Mouse (Mus musculus) lung, embryonic 15.5 days (tissue): ENCODE results near the gene Ano2. TPM values are rescaled to one million over a fixed set of nuclear protein-coding genes. Genes with fewer than 3 reads are reported as not detected.

Experiments used
- ATAC-seq: fragments of 200-750 bp; cut with Nextera tagmentation; 2 replicates; pipeline ENCODE4 v1.8.0; 2017; ENCODE audit warnings: moderate number of reproducible peaks, borderline replicate concordance; ENCODE audit not compliant: low FRiP score, low TSS enrichment; ENCODE audit errors: extremely low read depth
- H3K27ac ChIP-seq: fragments of 300-500 bp; sonication (generic); 2 replicates; pipeline ENCODE4 v1.5.1; 2015; ENCODE audit warnings: moderate library complexity, mild to moderate bottlenecking, inconsistent platforms
- H3K27me3 ChIP-seq: fragments of 300-500 bp; sonication (generic); 2 replicates; pipeline ENCODE4 v1.6.1; 2015; ENCODE audit warnings: inconsistent platforms
- H3K36me3 ChIP-seq: fragments of 300-500 bp; sonication (generic); 2 replicates; pipeline ENCODE4 v1.6.1; 2015; ENCODE audit warnings: inconsistent platforms
- H3K4me1 ChIP-seq: fragments of 300-500 bp; sonication (generic); 2 replicates; pipeline ENCODE4 v1.6.1; 2015; ENCODE audit warnings: inconsistent platforms
- H3K4me2 ChIP-seq: fragments of 300-500 bp; sonication (generic); 2 replicates; pipeline ENCODE4 v1.6.1; 2015; ENCODE audit warnings: inconsistent platforms, mild to moderate bottlenecking, moderate library complexity
- H3K4me3 ChIP-seq: fragments of 300-500 bp; sonication (generic); 2 replicates; pipeline ENCODE4 v1.5.1; 2015; ENCODE audit warnings: mild to moderate bottlenecking, inconsistent platforms
- H3K9ac ChIP-seq: fragments of 300-500 bp; sonication (generic); 2 replicates; pipeline ENCODE4 v1.6.1; 2015; ENCODE audit warnings: inconsistent platforms
- H3K9me3 ChIP-seq: fragments of 300-500 bp; sonication (generic); 2 replicates; pipeline ENCODE4 v1.6.1; 2016; ENCODE audit warnings: inconsistent platforms
- WGBS: fragments of 180-500 bp; shearing (Covaris S2); methylation state at CpG from one replicate; pipeline ENCODE4 v1.1.7; 2015; 5-methylcytosine and 5-hydroxymethylcytosine counted together
- polyA plus RNA-seq: library from polyadenylated mRNA; unstranded; fragments of >200 nt; fragmentation: Nextera tagmentation; extraction: Ambion mirVana; gene quantifications from 2 replicates; pipeline ENCODE4 v1.2.1, GENCODE M21; 2015

Gene Ano2
- polyA plus RNA-seq, 1 experiment from 2014 or later = 0.07 TPM

DNA sequence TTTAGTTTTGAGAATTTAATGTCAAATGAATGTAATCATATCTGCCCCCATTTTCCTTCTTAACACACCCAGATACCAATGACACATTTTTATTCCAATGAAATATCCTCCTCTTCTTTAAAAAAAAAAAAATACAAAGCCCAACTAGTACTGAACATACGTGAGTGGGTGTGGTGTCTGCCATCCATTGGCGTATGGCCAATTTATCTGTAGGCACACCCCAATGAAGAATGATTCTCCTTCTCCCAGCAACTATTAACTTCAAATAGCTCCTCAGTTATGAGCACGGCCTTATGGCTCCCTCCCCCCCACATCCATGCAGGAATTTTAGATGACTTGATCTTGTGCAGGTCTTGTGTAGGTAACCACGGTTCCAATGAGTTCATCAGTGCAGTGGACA lies 161.0 kb downstream of the Ano2 start:
- no peaks in the 10 kb centered on the region for H3K27me3 ChIP-seq
- 63% methylated on average over 4 of the region's 4 CpGs for WGBS
- H3K27ac ChIP-seq = no peak overlapping the region
- H3K9me3 ChIP-seq = no peaks in the 10 kb centered on the region
- no peak overlapping the region for H3K9ac ChIP-seq
- no peaks in the 10 kb centered on the region for H3K36me3 ChIP-seq
- ATAC-seq = no peak
- H3K4me2 ChIP-seq = no peak overlapping the region
- H3K4me3 ChIP-seq = no peak overlapping the region
- no peaks in the 10 kb centered on the region for H3K4me1 ChIP-seq

- Histone ChIP-seq H3K27ac (no peak overlapping the region), H3K4me1 (no peaks in the 10 kb centered on the region), H3K9ac (no peak overlapping the region), H3K4me3 (no peak overlapping the region), H3K9me3 (no peaks in the 10 kb centered on the region), H3K27me3 (no peaks in the 10 kb centered on the region), H3K36me3 (no peaks in the 10 kb centered on the region), H3K4me2 (no peak overlapping the region)
- ATAC-seq = no peak
- 32% methylated on average over 1 of the region's 1 CpGs for WGBS
Measured at GRCm38 (mm10) chr6:125858294-125858693, 168.1 kb downstream of the Ano2 start.

DNA sequence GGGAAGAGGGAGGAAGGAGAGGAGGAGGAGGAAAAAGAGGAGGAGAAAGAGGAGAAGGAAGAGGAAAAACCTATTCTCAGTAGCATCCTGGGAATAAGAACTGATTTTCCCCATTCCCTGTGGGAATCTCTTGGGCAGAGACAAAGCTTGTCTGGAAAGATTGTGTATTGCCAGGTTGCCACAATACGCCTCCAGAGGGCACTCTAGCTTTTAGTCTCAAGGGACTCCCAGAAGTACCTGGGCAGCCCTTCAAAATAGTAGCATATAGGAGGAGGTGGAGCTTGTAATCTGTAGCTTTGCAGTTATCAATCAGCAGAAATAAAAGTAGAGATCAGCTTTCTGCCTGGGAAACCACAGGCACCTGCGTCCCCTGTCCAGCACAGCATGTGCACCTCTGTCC lies 178.3 kb downstream of the Ano2 start:
- 16% methylated on average over 2 of the region's 2 CpGs for WGBS

DNA sequence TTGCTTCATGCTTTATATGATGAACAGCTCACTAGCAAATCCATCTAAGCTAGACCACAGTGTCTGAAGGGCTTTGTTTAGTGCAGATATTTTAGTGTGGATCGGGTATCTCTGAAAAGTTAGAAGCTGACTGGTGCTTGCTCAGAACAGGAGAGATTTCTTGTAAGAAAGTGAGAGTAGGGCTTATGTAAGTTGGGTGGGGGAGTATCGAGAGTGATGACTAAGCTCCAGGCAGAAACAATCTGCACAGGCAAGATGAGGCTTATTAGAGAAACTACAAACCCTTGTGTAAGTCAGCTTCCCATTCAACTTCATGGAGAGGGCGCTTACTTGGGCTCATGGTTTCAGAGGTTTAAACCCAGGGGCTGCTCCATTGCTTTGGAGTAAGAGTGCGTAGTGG lies 181.3 kb downstream of the Ano2 start:
- no peaks in the 10 kb centered on the region for H3K27me3 ChIP-seq
- no peak overlapping the region for H3K27ac ChIP-seq
- H3K4me1 ChIP-seq = no peaks in the 10 kb centered on the region
- no peaks in the 10 kb centered on the region for H3K9me3 ChIP-seq
- no peak overlapping the region for H3K4me2 ChIP-seq
- H3K4me3 ChIP-seq = no peak overlapping the region
- H3K36me3 ChIP-seq = no peaks in the 10 kb centered on the region
- 74% methylated on average over 4 of the region's 4 CpGs for WGBS
- no peak overlapping the region for H3K9ac ChIP-seq
- ATAC-seq = no peak

More for the DNA sequence above, 178.3 kb downstream of the Ano2 start:
- no peak for ATAC-seq
- Histone ChIP-seq H3K4me2 (no peak overlapping the region), H3K9me3 (no peaks in the 10 kb centered on the region), H3K36me3 (no peaks in the 10 kb centered on the region), H3K27ac (no peak overlapping the region), H3K27me3 (no peaks in the 10 kb centered on the region), H3K9ac (no peak overlapping the region), H3K4me1 (no peaks in the 10 kb centered on the region), H3K4me3 (no peak overlapping the region)

- no peak for ATAC-seq
- Histone ChIP-seq H3K9ac (no peak overlapping the region), H3K4me2 (no peak overlapping the region), H3K27ac (no peak overlapping the region), H3K4me1 (no peaks in the 10 kb centered on the region), H3K4me3 (no peak overlapping the region), H3K36me3 (no peaks in the 10 kb centered on the region), H3K9me3 (no peaks in the 10 kb centered on the region), H3K27me3 (no peaks in the 10 kb centered on the region)
- WGBS = 76% methylated on average over 6 of the region's 6 CpGs
Measured at GRCm38 (mm10) chr6:125874742-125875141, 184.5 kb downstream of the Ano2 start.

- ATAC-seq = no peak
- no peaks in the 10 kb centered on the region for H3K4me1 ChIP-seq
- no peak overlapping the region for H3K27ac ChIP-seq
- H3K9ac ChIP-seq = no peak overlapping the region
- no peaks in the 10 kb centered on the region for H3K36me3 ChIP-seq
- H3K4me2 ChIP-seq = no peak overlapping the region
- H3K9me3 ChIP-seq = no peaks in the 10 kb centered on the region
- H3K4me3 ChIP-seq = no peak overlapping the region
- no peaks in the 10 kb centered on the region for H3K27me3 ChIP-seq
- 73% methylated on average over 1 of the region's 1 CpGs for WGBS
Measured at GRCm38 (mm10) chr6:125876884-125877283, 186.7 kb downstream of the Ano2 start.

GRCm38 (mm10) chr6:125878671-125879070 lies 188.5 kb downstream of the Ano2 start:
- no peaks in the 10 kb centered on the region for H3K9me3 ChIP-seq

GRCm38 (mm10) chr6:125879306-125879705 lies 189.1 kb downstream of the Ano2 start:
- no peak overlapping the region for H3K27ac ChIP-seq
- 82% methylated on average over 7 of the region's 7 CpGs for WGBS
- no peak for ATAC-seq
- H3K36me3 ChIP-seq = no peaks in the 10 kb centered on the region
- H3K9me3 ChIP-seq = no peaks in the 10 kb centered on the region
- H3K4me3 ChIP-seq = no peak overlapping the region
- no peak overlapping the region for H3K9ac ChIP-seq
- no peak overlapping the region for H3K4me2 ChIP-seq
- no peaks in the 10 kb centered on the region for H3K4me1 ChIP-seq
- H3K27me3 ChIP-seq = no peaks in the 10 kb centered on the region

More at GRCm38 (mm10) chr6:125878671-125879070, 188.5 kb downstream of the Ano2 start:
- Histone ChIP-seq H3K36me3 (no peaks in the 10 kb centered on the region), H3K27me3 (no peaks in the 10 kb centered on the region), H3K4me2 (no peak overlapping the region), H3K9ac (no peak overlapping the region), H3K27ac (no peak overlapping the region), H3K4me1 (no peaks in the 10 kb centered on the region), H3K4me3 (no peak overlapping the region)
- ATAC-seq = no peak
- 68% methylated on average over 2 of the region's 2 CpGs for WGBS

DNA sequence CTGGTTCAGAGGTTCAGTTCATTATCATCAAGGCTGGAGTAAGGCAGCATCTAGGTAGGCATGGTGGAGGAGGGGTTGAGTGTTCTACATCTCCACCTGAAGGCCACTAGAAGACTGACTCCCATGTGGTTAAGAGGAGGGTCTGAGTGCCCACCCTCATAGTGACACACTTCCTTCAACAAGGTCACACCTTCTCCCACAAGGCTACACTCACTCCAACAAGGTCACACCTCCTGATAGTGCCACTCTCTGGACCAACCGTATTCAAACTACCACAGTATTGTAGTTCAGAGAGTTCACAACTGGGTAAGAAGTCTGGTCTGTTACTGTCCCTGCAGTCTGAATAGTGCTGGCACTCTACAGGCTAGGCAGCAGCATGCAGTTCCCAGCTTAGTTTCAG lies 198.4 kb downstream of the Ano2 start:
- no peak overlapping the region for H3K27ac ChIP-seq
- no peaks in the 10 kb centered on the region for H3K4me1 ChIP-seq
- no peak overlapping the region for H3K4me2 ChIP-seq
- no peaks in the 10 kb centered on the region for H3K27me3 ChIP-seq
- WGBS = 91% methylated on average over 1 of the region's 1 CpGs
- no peaks in the 10 kb centered on the region for H3K36me3 ChIP-seq
- no peak overlapping the region for H3K9ac ChIP-seq
- H3K9me3 ChIP-seq = no peaks in the 10 kb centered on the region
- H3K4me3 ChIP-seq = no peak overlapping the region
- ATAC-seq = no peak

DNA sequence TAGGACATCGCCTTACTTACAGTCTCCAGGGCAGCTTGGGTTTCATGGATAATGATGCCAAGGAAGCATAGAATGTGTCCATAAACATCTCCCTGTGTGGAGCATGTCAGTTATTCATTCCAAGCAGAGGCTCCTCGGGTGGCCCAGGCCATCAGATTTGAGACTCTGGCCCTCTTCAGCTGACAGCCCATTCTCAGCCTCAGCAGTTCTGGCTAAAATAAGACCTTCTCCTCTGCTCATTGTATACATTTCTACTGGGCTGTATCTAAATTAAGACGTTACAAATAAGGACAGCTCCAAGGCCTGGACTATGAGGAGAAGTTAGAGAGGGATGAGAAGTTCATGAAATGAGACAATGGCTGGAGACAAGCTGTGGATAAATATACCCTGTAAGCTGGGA lies 204.1 kb downstream of the Ano2 start:
- H3K4me2 ChIP-seq = no peak overlapping the region
- no peaks in the 10 kb centered on the region for H3K4me1 ChIP-seq
- WGBS = 62% methylated on average over 3 of the region's 3 CpGs
- no peaks in the 10 kb centered on the region for H3K36me3 ChIP-seq
- no peak overlapping the region for H3K4me3 ChIP-seq
- no peak overlapping the region for H3K9ac ChIP-seq
- no peak for ATAC-seq
- no peaks in the 10 kb centered on the region for H3K27me3 ChIP-seq
- no peaks in the 10 kb centered on the region for H3K9me3 ChIP-seq
- H3K27ac ChIP-seq = no peak overlapping the region

GRCm38 (mm10) chr6:125914446-125914845 lies 224.2 kb downstream of the Ano2 start:
- WGBS = 52% methylated on average over 9 of the region's 9 CpGs
- ATAC-seq = no peak
- Histone ChIP-seq H3K36me3 (no peaks in the 10 kb centered on the region), H3K4me1 (no peaks in the 10 kb centered on the region), H3K9ac (no peak overlapping the region), H3K27ac (no peak overlapping the region), H3K4me2 (no peak overlapping the region), H3K4me3 (no peak overlapping the region), H3K9me3 (no peaks in the 10 kb centered on the region), H3K27me3 (no peaks in the 10 kb centered on the region)

GRCm38 (mm10) chr6:125922746-125923145 lies 232.5 kb downstream of the Ano2 start:
- Histone ChIP-seq H3K4me2 (no peak overlapping the region), H3K9ac (no peak overlapping the region), H3K36me3 (no peaks in the 10 kb centered on the region), H3K4me1 (0 out of 2 replicates have a peak, but pooled peaks cover 5% of the 10 kb centered on the region), H3K27ac (no peak overlapping the region), H3K4me3 (no peak overlapping the region), H3K27me3 (no peaks in the 10 kb centered on the region), H3K9me3 (no peaks in the 10 kb centered on the region)
- 39% methylated on average over 3 of the region's 3 CpGs for WGBS
- ATAC-seq = no peak

DNA sequence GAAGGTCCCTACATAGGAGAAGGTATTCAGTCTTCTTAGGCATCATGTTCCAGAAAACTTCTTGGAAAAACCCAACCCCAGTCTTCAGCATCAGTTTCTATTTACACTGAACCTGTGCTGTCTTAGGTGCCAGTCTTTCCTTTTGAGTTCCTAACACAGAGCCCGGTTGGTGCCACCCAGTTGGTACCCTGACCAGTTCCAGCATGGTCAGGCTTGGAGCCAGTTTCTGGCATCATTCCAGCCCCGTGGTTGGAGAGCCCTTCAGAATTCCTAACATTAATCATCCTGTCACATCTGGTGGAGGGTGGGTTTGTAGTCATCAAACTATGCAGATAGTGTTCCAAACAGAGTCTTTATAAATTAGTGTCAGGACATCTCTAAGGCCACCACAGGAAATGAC lies 234.8 kb downstream of the Ano2 start:
- no peaks in the 10 kb centered on the region for H3K36me3 ChIP-seq
- H3K9ac ChIP-seq = no peak overlapping the region
- no peaks in the 10 kb centered on the region for H3K9me3 ChIP-seq
- WGBS = 35% methylated on average over 2 of the region's 2 CpGs
- no peak overlapping the region for H3K4me3 ChIP-seq
- no peak overlapping the region for H3K4me2 ChIP-seq
- H3K27me3 ChIP-seq = no peaks in the 10 kb centered on the region
- no peak for ATAC-seq
- no peak overlapping the region for H3K27ac ChIP-seq
- 0 out of 2 replicates have a peak, but pooled peaks cover 5% of the 10 kb centered on the region for H3K4me1 ChIP-seq
